Comparison of ENCODE assay signal across 13 mouse cellular contexts in genomic region chr15:91172193-91172592, GRCm38 (mm10). TPM values are rescaled to one million over a fixed set of nuclear protein-coding genes. Genes with fewer than 3 reads are reported as not detected.
DNase-seq lines count a peak whose midpoint lies in the region; ATAC-seq and TF ChIP-seq lines count a peak whose summit lies in the region.
"Had no signal": no experiment of that assay in that cellular context is flagged by ENCODE, and none has a peak within 500 bp of the region (broad histone marks: within the 10 kb centered on the region; RNA-seq: fewer than 3 reads in every experiment).

No protein-coding gene starts in this region.

- TF ChIP-seq EP300 in stomach, postnatal 0 days (optimal IDR thresholded peaks at IDR 0.05), result no peak

- ATAC-seq in forebrain, embryonic 13.5 days, result no peak
- no peak for ATAC-seq in forebrain, postnatal 0 days
- ATAC-seq in liver, embryonic 16.5 days (ENCODE audit: low read depth), result no peak
- ATAC-seq in limb, embryonic 14.5 days (ENCODE audit: low FRiP score, low read depth), result no peak
- ATAC-seq in stomach, postnatal 0 days (ENCODE audit: low FRiP score, low TSS enrichment), result no peak; the same call in 1 of the 2 replicates
- ATAC-seq: inflammation-experienced regulatory T-cells, adult 6 months had no signal

- peaks cover 5% of the 10 kb centered on the region; the same call in 1 of the 2 replicates for H3K36me3 ChIP-seq in forebrain, embryonic 13.5 days (ENCODE audit: poor library complexity, severe bottlenecking)
- H3K36me3 ChIP-seq in forebrain, postnatal 0 days (ENCODE audit: insufficient read depth), result no peaks in the 10 kb centered on the region
- H3K36me3 ChIP-seq in liver, embryonic 16.5 days (ENCODE audit: control insufficient read depth, insufficient read depth), result no peaks in the 10 kb centered on the region
- no peaks in the 10 kb centered on the region for H3K36me3 ChIP-seq in limb, embryonic 14.5 days (ENCODE audit: control insufficient read depth, insufficient read depth, low read length)
- no peaks in the 10 kb centered on the region for H3K36me3 ChIP-seq in stomach, postnatal 0 days (ENCODE audit: control insufficient read depth, insufficient read depth, low read length)
- H3K36me3 ChIP-seq: heart, embryonic 13.5 days; stomach, embryonic 15.5 days had no signal

- no peak for TF ChIP-seq POLR2A in limb, embryonic 14.5 days (IDR thresholded peaks at IDR 0.05; ENCODE audit: borderline replicate concordance, extremely low read depth, insufficient read depth, insufficient read length)

- no peak overlapping the region for H3K9ac ChIP-seq in forebrain, embryonic 13.5 days
- no peak overlapping the region for H3K9ac ChIP-seq in forebrain, postnatal 0 days
- H3K9ac ChIP-seq in liver, embryonic 16.5 days (ENCODE audit: low read depth, low read length), result no peak overlapping the region
- H3K9ac ChIP-seq in limb, embryonic 14.5 days (ENCODE audit: low read depth, low read length, severe bottlenecking), result no peak overlapping the region
- H3K9ac ChIP-seq in stomach, postnatal 0 days (ENCODE audit: low read length), result no peak overlapping the region
- H3K9ac ChIP-seq: heart, embryonic 13.5 days; stomach, embryonic 15.5 days had no signal

- H3K27me3 ChIP-seq in forebrain, embryonic 13.5 days, result no peaks in the 10 kb centered on the region
- H3K27me3 ChIP-seq in forebrain, postnatal 0 days (ENCODE audit: insufficient read depth, low read length), result no peaks in the 10 kb centered on the region
- H3K27me3 ChIP-seq in liver, embryonic 16.5 days (ENCODE audit: control insufficient read depth, insufficient read depth, low read depth, low read length), result no peaks in the 10 kb centered on the region
- no peaks in the 10 kb centered on the region for H3K27me3 ChIP-seq in limb, embryonic 14.5 days (ENCODE audit: control insufficient read depth, insufficient read depth, low read length)
- H3K27me3 ChIP-seq in stomach, postnatal 0 days (ENCODE audit: control insufficient read depth, insufficient read depth, low read length), result no peaks in the 10 kb centered on the region
- H3K27me3 ChIP-seq: heart, embryonic 13.5 days; stomach, embryonic 15.5 days had no signal

- no peak for TF ChIP-seq CTCF in forebrain, postnatal 0 days (IDR thresholded peaks at IDR 0.05; ENCODE audit: low read depth)
- TF ChIP-seq CTCF in stomach, postnatal 0 days (IDR thresholded peaks at IDR 0.05; ENCODE audit: low read depth), result no peak

- WGBS in forebrain, embryonic 13.5 days, result 64% methylated on average over 4 of the region's 4 CpGs
- 30% methylated on average over 4 of the region's 4 CpGs for WGBS in forebrain, postnatal 0 days
- 63% methylated on average over 4 of the region's 4 CpGs for WGBS in liver, embryonic 16.5 days (ENCODE audit: insufficient replicate concordance)
- 43% methylated on average over 4 of the region's 4 CpGs for WGBS in limb, embryonic 14.5 days
- 65% methylated on average over 4 of the region's 4 CpGs for WGBS in stomach, postnatal 0 days

- H3K27ac ChIP-seq in forebrain, embryonic 13.5 days, result peak overlapping the region; percentile 59
- no peak overlapping the region for H3K27ac ChIP-seq in forebrain, postnatal 0 days (ENCODE audit: low read depth, low read length)
- H3K27ac ChIP-seq in liver, embryonic 16.5 days (ENCODE audit: low read length), result 0 out of 2 replicates have a peak overlapping the region, but pooled peaks have one; percentile 17
- no peak overlapping the region for H3K27ac ChIP-seq in limb, embryonic 14.5 days (replicated peaks; ENCODE audit: low read depth, low read length)
- H3K27ac ChIP-seq in stomach, postnatal 0 days (replicated peaks), result 0 out of 2 replicates have a peak overlapping the region, but pooled peaks have one; percentile 30
- H3K27ac ChIP-seq: heart, embryonic 13.5 days; stomach, embryonic 15.5 days had no signal

- no peak overlapping the region for H3K4me2 ChIP-seq in forebrain, embryonic 13.5 days
- no peak overlapping the region for H3K4me2 ChIP-seq in forebrain, postnatal 0 days (ENCODE audit: low read depth)
- no peak overlapping the region for H3K4me2 ChIP-seq in liver, embryonic 16.5 days (ENCODE audit: low read depth, low read length)
- H3K4me2 ChIP-seq in limb, embryonic 14.5 days (replicated peaks; ENCODE audit: low read depth, low read length, severe bottlenecking), result no peak overlapping the region
- no peak overlapping the region for H3K4me2 ChIP-seq in stomach, postnatal 0 days (replicated peaks; ENCODE audit: low read depth)
- H3K4me2 ChIP-seq: heart, embryonic 13.5 days; stomach, embryonic 15.5 days had no signal

- DNase-seq in forebrain, postnatal 0 days, result no peak
- DNase-seq in liver, result no peak
- DNase-seq in limb, embryonic 14.5 days (ENCODE audit: low spot score), result peak; percentile 33
- no peak for DNase-seq in stomach, postnatal 0 days (ENCODE audit: low spot score)
- no peak for DNase-seq in urinary bladder, postnatal 4 days (ENCODE audit: low spot score in 2 of 2)
- no peak for DNase-seq in natural killer cell, adult 2 months (ENCODE audit: low spot score in 2 of 2)
- DNase-seq: kidney, postnatal 4 days; left cerebral cortex, postnatal 4 days had no signal

- H3K9me3 ChIP-seq in forebrain, embryonic 13.5 days (replicated peaks), result no peaks in the 10 kb centered on the region
- no peaks in the 10 kb centered on the region for H3K9me3 ChIP-seq in forebrain, postnatal 0 days (ENCODE audit: low read length)
- no peaks in the 10 kb centered on the region for H3K9me3 ChIP-seq in liver, embryonic 16.5 days (replicated peaks; ENCODE audit: control insufficient read depth, low read length)
- no peaks in the 10 kb centered on the region for H3K9me3 ChIP-seq in limb, embryonic 14.5 days (ENCODE audit: control insufficient read depth, low read length)
- H3K9me3 ChIP-seq in stomach, postnatal 0 days (ENCODE audit: control insufficient read depth, low read length), result no peaks in the 10 kb centered on the region
- H3K9me3 ChIP-seq: heart, embryonic 13.5 days; stomach, embryonic 15.5 days had no signal

- no peak overlapping the region for H3K4me3 ChIP-seq in forebrain, embryonic 13.5 days
- H3K4me3 ChIP-seq in forebrain, postnatal 0 days (ENCODE audit: low read depth, low read length), result no peak overlapping the region
- H3K4me3 ChIP-seq in liver, embryonic 16.5 days (ENCODE audit: low read depth, low read length), result no peak overlapping the region
- no peak overlapping the region for H3K4me3 ChIP-seq in limb, embryonic 14.5 days (replicated peaks; ENCODE audit: low read length)
- H3K4me3 ChIP-seq in stomach, postnatal 0 days (ENCODE audit: low read depth, low read length), result no peak overlapping the region
- H3K4me3 ChIP-seq: heart, embryonic 13.5 days; stomach, embryonic 15.5 days had no signal

- peaks cover 18% of the 10 kb centered on the region for H3K4me1 ChIP-seq in forebrain, embryonic 13.5 days
- no peaks in the 10 kb centered on the region for H3K4me1 ChIP-seq in forebrain, postnatal 0 days (ENCODE audit: insufficient read depth)
- H3K4me1 ChIP-seq in liver, embryonic 16.5 days (ENCODE audit: control insufficient read depth, low read depth, low read length), result no peaks in the 10 kb centered on the region
- 0 out of 2 replicates have a peak, but pooled peaks cover 4% of the 10 kb centered on the region for H3K4me1 ChIP-seq in limb, embryonic 14.5 days (ENCODE audit: control insufficient read depth, insufficient read depth, low read length)
- H3K4me1 ChIP-seq in stomach, postnatal 0 days (replicated peaks; ENCODE audit: control insufficient read depth, insufficient read depth), result no peaks in the 10 kb centered on the region
- H3K4me1 ChIP-seq: heart, embryonic 13.5 days; stomach, embryonic 15.5 days had no signal

RNA-seq across cellular contexts. Expression of gene Abcd2, which starts 19.4 kb away (rescaled TPM):
- polyA plus RNA-seq in forebrain, embryonic 13.5 days (2015; fragmentation: Nextera tagmentation; extraction: Ambion mirVana), result 28.2 and 30.8 TPM in 2 replicates
- total RNA-seq in forebrain, postnatal 0 days (2014; rRNA removed), result 7.9 and 9.7 TPM in 2 replicates
- 4.2 and 7.5 TPM in 2 replicates for polyA plus RNA-seq in forebrain, postnatal 0 days (2015; fragmentation: Nextera tagmentation; extraction: Ambion mirVana)
- polyA plus RNA-seq in liver, embryonic 16.5 days (2015; fragmentation: Nextera tagmentation; extraction: Ambion mirVana), result 9.8 and 10.7 TPM in 2 replicates
- 1.3 and 1.5 TPM in 2 replicates for polyA plus RNA-seq in limb, embryonic 14.5 days (2012; rRNA removed)
- 2.0 and 2.5 TPM in 2 replicates for polyA plus RNA-seq in limb, embryonic 14.5 days (2014; fragmentation: Nextera tagmentation; extraction: Ambion mirVana)
- 0.81 and 0.90 TPM in 2 replicates for polyA plus RNA-seq in stomach, postnatal 0 days (2015; fragmentation: Nextera tagmentation; extraction: Ambion mirVana)

RNA-seq across cellular contexts. Expression of gene CN725425, which starts 27.1 kb away (rescaled TPM):
- not detected in 2 replicates for polyA plus RNA-seq in forebrain, embryonic 13.5 days (2015; fragmentation: Nextera tagmentation; extraction: Ambion mirVana)
- total RNA-seq in forebrain, postnatal 0 days (2014; rRNA removed), result not detected in 2 replicates
- polyA plus RNA-seq in forebrain, postnatal 0 days (2015; fragmentation: Nextera tagmentation; extraction: Ambion mirVana), result 0.12 TPM in 1 of 2 replicates, not detected in the other
- polyA plus RNA-seq in liver, embryonic 16.5 days (2015; fragmentation: Nextera tagmentation; extraction: Ambion mirVana), result 0.15 and 0.22 TPM in 2 replicates
- polyA plus RNA-seq in limb, embryonic 14.5 days (2012; rRNA removed), result not detected in 2 replicates
- polyA plus RNA-seq in limb, embryonic 14.5 days (2014; fragmentation: Nextera tagmentation; extraction: Ambion mirVana), result not detected in 2 replicates
- not detected in 2 replicates for polyA plus RNA-seq in stomach, postnatal 0 days (2015; fragmentation: Nextera tagmentation; extraction: Ambion mirVana)
- total RNA-seq: left cerebral cortex, postnatal 4 days had no signal
- polyA plus RNA-seq: heart, embryonic 13.5 days; inflammation-experienced regulatory T-cells, adult 6 months; stomach, embryonic 15.5 days had no signal

Comparison
In these comparisons a context has a peak if more than half of its experiments do, and no peak if none do; other contexts are left out.
1. H3K27ac ChIP-seq: peak in forebrain, embryonic 13.5 days (single experiment), liver, embryonic 16.5 days (single experiment) and stomach, postnatal 0 days (single experiment); none in forebrain, postnatal 0 days (single experiment) and limb, embryonic 14.5 days (single experiment).